Mouse (Mus musculus) gastrocnemius, postnatal 36 days (tissue): Measurements from ENCODE around the gene Eri2. TPM values are rescaled to one million over a fixed set of nuclear protein-coding genes. Genes with fewer than 3 reads are reported as not detected.

Experiments
- DNase-seq, 2 experiments: peaks; one replicate each; pipeline ENCODE4 v3.0.0; 2022
- intact Hi-C: fragments of 180-260 bp; cut with DNase I; formaldehyde crosslinking; loops from one replicate; pipeline ENCODE4 v1.15.1; 2025
- long read RNA-seq, 2 experiments: library from polyadenylated mRNA; stranded (forward); transcript quantifications; one replicate each; pipeline ENCODE4 v2.0.0; 2021
- total RNA-seq, 2 experiments: library from RNA; stranded (reverse); gene quantifications; 2 replicates each; pipeline ENCODE4 v1.2.3; 2021

The Eri2 gene
- 1 to 10 TPM in 1 of 2 experiments, under 1 TPM in 1; 0.54 to 1.5 TPM for total RNA-seq
- long read RNA-seq, experiment 1 = 0 reads
- long read RNA-seq, experiment 2, partial matches to known transcripts = 0 of 1 reads
- long read RNA-seq, experiment 2, other reads (novel, unspliced or antisense) = 0 of 1 reads

DNA sequence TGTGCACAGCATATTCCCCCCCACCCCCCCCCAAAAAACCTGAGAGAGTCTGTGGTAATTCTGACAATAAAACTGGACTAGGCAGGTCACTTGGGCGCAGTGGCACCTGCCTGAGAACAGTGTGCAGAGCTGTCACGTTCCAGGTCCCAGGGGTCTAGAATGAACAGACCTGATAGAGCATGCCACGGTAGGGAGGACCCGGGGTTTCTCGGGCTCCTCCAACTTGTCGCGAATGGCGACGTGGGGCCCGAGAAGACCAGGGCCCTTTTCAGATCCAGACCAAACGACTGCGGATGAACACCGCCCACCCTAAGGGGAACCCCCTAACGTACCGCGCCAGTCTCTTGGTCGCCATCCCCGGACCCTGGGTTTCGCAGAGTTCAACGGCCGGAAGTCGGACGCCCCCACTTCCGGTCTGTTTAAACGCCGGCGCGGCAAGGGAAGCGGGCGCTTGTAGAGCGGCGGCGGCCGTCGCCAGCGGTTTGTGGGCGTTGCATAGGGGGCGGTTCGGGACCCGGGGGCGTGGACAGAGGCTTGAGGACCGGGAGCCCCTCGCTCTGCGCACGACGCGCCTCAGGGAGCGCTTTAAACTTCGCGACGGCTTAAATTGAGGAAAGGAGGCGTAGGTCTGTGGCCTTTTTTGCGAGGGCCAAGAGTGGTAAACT lies at the start of gene Eri2, which contains the start of gene Rexo5:
Gene Eri2 (minus strand): TSS at position 473 of the 665 bp plus-strand sequence.
Gene Rexo5 (plus strand): TSS at position 421 of the 665 bp plus-strand sequence.
- intact Hi-C loops = no loop called here
- DNase-seq = peak; percentile 75 to 80

DNA sequence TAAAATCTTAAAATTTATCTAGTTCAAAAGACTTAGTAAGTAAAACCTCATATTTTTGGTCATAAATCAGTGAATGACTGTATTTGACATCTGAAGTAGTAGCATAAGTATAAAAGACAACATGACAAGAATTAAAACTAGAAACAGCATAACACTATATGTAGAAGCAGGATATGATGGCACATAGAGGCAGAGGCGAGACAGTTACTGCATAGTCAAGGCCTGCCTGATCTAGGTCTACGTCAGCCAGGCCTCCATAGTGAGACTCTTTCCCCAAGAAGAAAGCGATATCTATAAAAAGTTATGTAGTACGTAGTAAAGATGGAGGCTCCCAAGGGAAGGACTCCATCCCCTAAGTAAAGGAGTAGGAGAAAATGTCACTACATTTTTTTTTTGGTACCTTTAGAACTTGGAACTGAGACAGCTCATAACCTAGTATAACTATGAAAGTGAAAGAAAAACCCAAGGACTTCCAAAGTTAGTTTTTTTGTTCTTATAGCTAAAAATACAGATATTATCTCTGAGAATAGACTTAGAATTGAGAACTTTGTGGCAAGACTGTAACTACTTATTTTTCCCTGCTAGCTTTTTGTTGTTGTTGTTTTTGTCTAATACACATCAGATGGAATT lies 48.1 kb upstream of the Eri2 start:
- DNase-seq = no peak
- intact Hi-C loops = loop anchor here (10.0 kb wide), 1 partner anchor 253 kb away; the partner anchor contains the start of gene Dnah3

GRCm38 (mm10) chr7:119835996-119836777 lies 42.3 kb upstream of the Eri2 start:
- DNase-seq = no peak
- intact Hi-C loops = no loop called here

DNA sequence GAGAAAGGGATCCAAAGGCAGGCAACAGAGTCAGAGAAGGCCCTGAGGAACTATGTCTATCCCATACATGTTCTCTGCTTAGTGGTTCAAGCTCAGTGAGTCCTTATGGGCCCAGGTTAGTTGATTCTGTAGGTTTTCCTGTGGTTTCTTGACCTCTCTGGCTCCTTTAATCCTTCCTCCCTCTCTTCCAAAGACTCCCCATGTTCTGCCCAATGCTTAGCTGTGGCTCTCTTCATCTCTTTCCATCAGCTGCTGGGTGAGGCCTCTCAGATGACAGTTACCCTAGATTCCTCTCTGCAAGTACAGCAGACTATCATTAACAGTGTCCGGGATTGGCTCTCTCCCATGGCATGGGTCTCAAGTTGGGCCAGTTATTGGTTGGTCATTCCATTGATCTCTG lies 41.5 kb upstream of the Eri2 start:
- no peak for DNase-seq
- intact Hi-C loops = no loop called here

GRCm38 (mm10) chr7:119808723-119809122 lies 14.9 kb upstream of the Eri2 start:
- no peak for DNase-seq
- intact Hi-C loops = no loop called here

DNA sequence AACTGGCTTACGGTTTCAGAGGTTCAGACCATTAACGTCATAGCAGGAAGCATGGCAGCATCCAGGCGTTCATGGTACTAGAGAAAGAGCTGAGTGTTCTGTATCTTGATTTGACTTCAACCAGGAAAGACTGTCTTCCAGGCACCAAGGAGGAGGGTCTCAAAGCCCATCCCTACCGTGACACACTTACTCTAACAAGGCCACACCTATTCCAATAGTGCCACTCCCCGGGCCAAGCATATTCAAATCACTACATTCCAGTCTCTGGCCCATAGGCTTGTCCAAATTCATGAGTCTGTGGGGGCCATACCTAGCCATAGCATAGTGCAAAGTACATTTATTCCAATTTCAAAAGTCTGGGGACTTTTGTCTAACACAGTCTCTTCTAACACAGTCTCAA lies 13.5 kb upstream of the Eri2 start:
- intact Hi-C loops = no loop called here
- DNase-seq = no peak

- intact Hi-C loops = no loop called here
- DNase-seq = no peak
Measured at GRCm38 (mm10) chr7:119800991-119801390, 7.1 kb upstream of the Eri2 start.

- intact Hi-C loops = no loop called here
- DNase-seq = no peak
Measured at GRCm38 (mm10) chr7:119800488-119800887, 6.6 kb upstream of the Eri2 start.

GRCm38 (mm10) chr7:119795311-119795710 lies 1.5 kb upstream of the Eri2 start:
- no peak for DNase-seq
- intact Hi-C loops = no loop called here

- no peak for DNase-seq
- intact Hi-C loops = no loop called here
Measured at GRCm38 (mm10) chr7:119794251-119794638, 387 bp upstream of the Eri2 start.

DNA sequence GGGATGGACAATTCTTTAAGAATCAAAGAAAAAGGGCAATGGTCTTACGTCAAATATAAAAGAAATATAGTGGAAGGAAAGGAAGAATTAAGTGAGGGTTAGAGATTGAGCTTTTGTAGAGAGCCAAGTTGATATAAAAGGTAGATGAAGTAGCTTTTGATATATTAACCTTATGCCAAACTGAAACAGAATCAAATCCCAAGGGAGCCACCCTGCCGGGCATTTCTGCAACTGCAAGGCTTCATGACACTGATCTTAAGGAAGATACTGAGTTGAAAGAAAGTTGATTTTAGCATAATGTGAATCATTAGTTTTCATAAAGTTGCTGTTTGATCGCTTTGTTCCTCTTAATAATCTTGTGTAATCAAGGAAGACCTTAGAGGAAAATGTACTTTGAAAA lies 4.8 kb downstream of the Eri2 start:
- no peak for DNase-seq
- intact Hi-C loops = no loop called here

- intact Hi-C loops = no loop called here
- no peak for DNase-seq
Measured at GRCm38 (mm10) chr7:119784908-119785307, 8.9 kb downstream of the Eri2 start.

DNA sequence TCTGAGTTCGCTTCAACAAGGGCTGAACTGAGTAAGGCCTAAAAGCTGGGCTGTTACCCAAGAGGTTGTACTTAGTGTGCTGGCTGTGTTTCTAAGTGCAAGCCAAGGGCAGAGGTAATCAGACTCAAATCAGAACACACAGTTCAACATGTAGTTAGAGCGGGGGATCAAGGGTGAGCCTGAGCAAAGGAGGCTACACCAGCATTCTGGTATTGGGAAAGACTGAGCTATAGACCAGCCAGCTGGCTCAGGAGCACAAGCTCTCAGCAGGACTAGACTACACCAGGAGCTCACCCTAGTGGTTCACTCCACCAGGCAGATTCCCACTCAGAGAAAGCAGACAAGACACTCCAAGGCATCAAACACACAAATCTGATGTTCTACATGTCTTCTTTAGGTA lies 10.4 kb downstream of the Eri2 start:
- no peak for DNase-seq
- intact Hi-C loops = no loop called here

DNA sequence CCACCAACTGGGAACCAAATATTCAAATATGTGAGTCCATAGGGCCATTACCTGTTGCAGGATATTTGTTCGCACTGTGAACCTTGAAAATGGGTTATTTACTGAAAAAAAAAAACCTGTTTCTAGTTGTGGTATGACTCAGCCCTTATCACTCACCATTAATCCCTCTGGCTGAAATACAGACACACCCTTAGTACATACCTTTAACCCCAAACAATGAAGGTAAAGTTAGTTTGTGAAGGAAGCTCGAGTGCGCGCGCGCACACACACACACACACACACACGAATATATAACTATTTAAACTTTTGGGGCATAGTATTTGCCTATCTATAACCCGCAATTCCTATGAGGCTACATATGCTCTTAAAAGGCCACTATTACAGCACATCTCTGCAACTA lies 24.0 kb downstream of the Eri2 start:
- no peak for DNase-seq
- intact Hi-C loops = no loop called here

- intact Hi-C loops = no loop called here
- no peak for DNase-seq
Measured at GRCm38 (mm10) chr7:119766996-119767395, 26.9 kb downstream of the Eri2 start.

GRCm38 (mm10) chr7:119764377-119764776 lies 29.5 kb downstream of the Eri2 start:
- intact Hi-C loops = no loop called here
- no peak for DNase-seq

GRCm38 (mm10) chr7:119762166-119762697 lies 31.6 kb downstream of the Eri2 start:
- intact Hi-C loops = no loop called here
- DNase-seq = no peak

GRCm38 (mm10) chr7:119760527-119760951 lies 33.3 kb downstream of the Eri2 start, which contains the start of gene Acsm3:
Gene Acsm3, plus strand, starts transcription at chr7:119760923.
- intact Hi-C loops = no loop called here
- DNase-seq = no peak

GRCm38 (mm10) chr7:119753696-119754095 lies 40.2 kb downstream of the Eri2 start:
- intact Hi-C loops = no loop called here
- DNase-seq = no peak

GRCm38 (mm10) chr7:119749942-119750341 lies 43.9 kb downstream of the Eri2 start:
- intact Hi-C loops = no loop called here
- no peak for DNase-seq

DNA sequence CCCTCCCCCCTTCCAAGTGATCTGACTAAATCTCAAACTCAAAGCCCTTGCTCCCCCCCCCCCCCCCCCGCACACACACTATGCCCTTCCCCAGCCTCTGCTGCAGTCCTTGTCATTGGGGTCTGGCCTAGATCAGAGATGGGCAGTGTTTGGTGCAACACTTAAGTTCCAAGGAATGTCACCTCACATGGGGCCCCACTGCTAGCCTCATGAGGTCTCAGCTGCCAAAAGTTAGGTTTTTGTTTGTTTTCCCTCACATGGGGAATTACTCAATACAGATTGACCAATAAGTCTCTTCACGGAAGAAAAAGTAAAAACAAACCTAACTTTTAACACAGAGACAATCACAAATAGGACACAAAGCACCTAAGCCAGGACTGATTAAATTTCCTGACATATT lies 45.1 kb downstream of the Eri2 start:
- intact Hi-C loops = no loop called here
- no peak for DNase-seq
